Mouse (Mus musculus): ENCODE results near the gene Gm8978. TPM values are rescaled to one million over a fixed set of nuclear protein-coding genes. Genes with fewer than 3 reads are reported as not detected.

The Gm8978 gene
- polyA plus RNA-seq (2015; fragmentation: Nextera tagmentation; extraction: Ambion mirVana) = not detected in 2 replicates

GRCm38 (mm10) chr19:33625152-33625551, at the start of gene Gm8978:
Gene Gm8978, minus strand, starts transcription at chr19:33625252.

Small RNA genes lying within 50 kb of the gene (microRNA-seq; reads per million reads assigned to microRNA genes)
- not detected for gene Gm27440 (ENCODE audit: borderline replicate concordance, insufficient number of aligned reads)

Other genes with a start within 250 kb of the Gm8978 start
- 6.8 and 8.7 TPM in 2 replicates for gene Rnls, start 233.0 kb downstream of the Gm8978 start, polyA plus RNA-seq (2015; fragmentation: Nextera tagmentation; extraction: Ambion mirVana)
- not detected in 2 replicates for gene Lipo4, start 107.5 kb downstream of the Gm8978 start, polyA plus RNA-seq (2015; fragmentation: Nextera tagmentation; extraction: Ambion mirVana)
- gene Lipo2, start 126.1 kb upstream of the Gm8978 start, polyA plus RNA-seq (2015; fragmentation: Nextera tagmentation; extraction: Ambion mirVana) = 0.16 TPM in 1 of 2 replicates, not detected in the other
- gene Lipo3, start 136.7 kb upstream of the Gm8978 start, polyA plus RNA-seq (2015; fragmentation: Nextera tagmentation; extraction: Ambion mirVana) = 17.9 and 20.6 TPM in 2 replicates
- gene Lipo1, start 162.2 kb upstream of the Gm8978 start, polyA plus RNA-seq (2015; fragmentation: Nextera tagmentation; extraction: Ambion mirVana) = not detected in 2 replicates